Mouse (Mus musculus) liver, adult 2 months (tissue): ENCODE results near the gene Fcnb.

Experiments used
- CTCF ChIP-seq: fragments of 200-500 bp; IDR thresholded peaks from 2 replicates; pipeline ENCODE4 v1.5.1; 2011; ENCODE audit warnings: low read depth, low read length, control low read depth
- POLR2A ChIP-seq: fragments of 200-500 bp; IDR thresholded peaks from 2 replicates; pipeline ENCODE4 v1.6.1; 2011; ENCODE audit warnings: low read length, control low read depth; ENCODE audit not compliant: insufficient read depth; ENCODE audit errors: extremely low read depth

DNA sequence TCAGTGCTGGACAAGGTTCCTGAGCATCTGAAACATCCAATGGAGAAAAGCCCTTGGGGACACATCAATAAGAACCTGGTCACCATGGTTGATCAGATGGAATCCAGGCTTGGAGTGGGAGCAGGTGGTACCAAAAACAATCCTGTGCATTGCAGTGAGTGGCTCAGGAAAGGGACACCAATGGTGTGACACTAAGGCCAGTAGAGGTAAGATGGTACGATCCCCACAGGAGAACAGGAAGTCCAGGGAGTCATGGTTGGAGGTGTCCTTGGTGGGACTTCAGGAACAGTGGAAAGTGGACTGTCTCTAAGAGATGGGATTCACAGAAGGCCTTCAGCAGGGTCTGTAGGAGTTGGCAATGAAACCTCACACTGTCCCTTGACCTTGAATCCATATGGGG is 44.2 kb downstream of the Fcnb start:
- TF ChIP-seq POLR2A, result no peak
- TF ChIP-seq CTCF, result no peak
